Mouse (Mus musculus) heart, adult 8-10 months (tissue): ENCODE measurements around the gene Olfr1275. TPM values are rescaled to one million over a fixed set of nuclear protein-coding genes. Genes with fewer than 3 reads are reported as not detected.

ENCODE experiments used
- DNase-seq: peaks from one replicate; pipeline ENCODE4 v3.0.0; 2022; ENCODE audit warnings: low spot score
- total RNA-seq, 4 experiments: library from RNA; stranded (reverse); gene quantifications; 2 replicates each; pipeline ENCODE4 v1.2.4; 2022

Olfr1275 gene
- total RNA-seq, result not detected

- DNase-seq, result no peak
These were observed at the start of gene Olfr1275 for GRCm38 (mm10) chr2:111235186-111235585. TSS of gene Olfr1275 (minus strand) at chr2:111235286.

- DNase-seq, result no peak
These were observed 38.9 kb upstream of the Olfr1275 start, which contains the start of gene Olfr1277 for GRCm38 (mm10) chr2:111274006-111274405. TSS of gene Olfr1277 (minus strand) at chr2:111274106.

- DNase-seq, result no peak
These were observed 19.1 kb upstream of the Olfr1275 start, which contains the start of gene Olfr1276 for GRCm38 (mm10) chr2:111254216-111254615. TSS of gene Olfr1276 (plus strand) at chr2:111254516.

- no peak for DNase-seq
These were observed 5.6 kb downstream of the Olfr1275 start, which contains the start of gene 4930430A15Rik for GRCm38 (mm10) chr2:111229502-111229901. TSS of gene 4930430A15Rik (minus strand) at chr2:111229602.

GRCm38 (mm10) chr2:111182068-111182467 lies 53.0 kb downstream of the Olfr1275 start:
- DNase-seq, result no peak

Other genes starting within 250 kb of the Olfr1275 start
- gene Gm13941, start 129.3 kb downstream of the Olfr1275 start, total RNA-seq, result not detected
- gene Gm15130, start 82.3 kb downstream of the Olfr1275 start, total RNA-seq, result not detected
- gene 4930430A15Rik, start 5.7 kb downstream of the Olfr1275 start, total RNA-seq, result not detected
- gene Olfr1276, start 19.2 kb upstream of the Olfr1275 start, total RNA-seq, result not detected
- not detected for gene Olfr1277, start 38.8 kb upstream of the Olfr1275 start, total RNA-seq
- gene Olfr1278, start 54.9 kb upstream of the Olfr1275 start, total RNA-seq, result not detected
- not detected for gene Olfr1279, start 65.3 kb upstream of the Olfr1275 start, total RNA-seq
- gene Olfr1280, start 78.7 kb upstream of the Olfr1275 start, total RNA-seq, result not detected
- not detected for gene Olfr1281, start 91.2 kb upstream of the Olfr1275 start, total RNA-seq
- gene Olfr1282, start 100.8 kb upstream of the Olfr1275 start, total RNA-seq, result not detected
- not detected for gene Olfr1283, start 131.5 kb upstream of the Olfr1275 start, total RNA-seq
- gene Olfr1284, start 140.2 kb upstream of the Olfr1275 start, total RNA-seq, result not detected
- not detected for gene Olfr1286, start 187.8 kb upstream of the Olfr1275 start, total RNA-seq
- not detected for gene Olfr1287, start 213.9 kb upstream of the Olfr1275 start, total RNA-seq
- not detected for gene Olfr1288, start 238.8 kb upstream of the Olfr1275 start, total RNA-seq
- not detected for gene Olfr1289, start 245.5 kb upstream of the Olfr1275 start, total RNA-seq